Mouse (Mus musculus) inflammation-experienced regulatory T-cells, adult 6 months (primary cell): ENCODE results near the gene Gm42688. TPM values are rescaled to one million over a fixed set of nuclear protein-coding genes. Genes with fewer than 3 reads are reported as not detected.

Experiments
- ATAC-seq: one replicate; pipeline ENCODE4 v1.8.0; 2017
- polyA plus RNA-seq, 3 experiments: library from polyadenylated mRNA; unstranded; fragments of 100-300 nt; shearing (Covaris generic); gene quantifications; one replicate each; pipeline ENCODE4 v1.2.1; 2017

Gene Gm42688
- 1 to 10 TPM in 2 of 3 experiments, under 1 TPM in 1; 0.82 to 1.1 (median 1.1) TPM for polyA plus RNA-seq

DNA sequence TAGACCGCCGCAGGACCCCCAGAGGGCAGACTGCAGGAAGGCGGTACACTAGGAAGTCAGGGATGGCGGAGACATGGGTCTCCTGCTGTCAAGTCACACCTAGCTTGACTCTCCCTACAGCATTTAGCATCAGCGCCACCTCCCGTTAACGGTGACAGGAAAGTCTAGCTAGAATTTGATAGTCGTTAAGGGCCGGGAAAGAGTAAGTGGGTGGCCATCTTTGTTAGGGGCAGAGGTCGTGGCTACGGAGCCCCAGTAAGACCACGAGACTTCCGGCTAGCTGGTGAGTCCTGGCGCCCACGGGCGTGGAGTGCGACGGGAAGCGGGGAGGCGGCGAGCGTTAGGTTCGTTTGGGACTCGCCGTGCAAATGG, at the start of gene Gm42688, which contains the start of gene Ccdc142:
Gene Gm42688, plus strand, starts transcription at position 302 of the 372 bp plus-strand sequence.
Gene Ccdc142, plus strand, starts transcription at position 286 of the 372 bp plus-strand sequence.
- ATAC-seq = peak; percentile 91

DNA sequence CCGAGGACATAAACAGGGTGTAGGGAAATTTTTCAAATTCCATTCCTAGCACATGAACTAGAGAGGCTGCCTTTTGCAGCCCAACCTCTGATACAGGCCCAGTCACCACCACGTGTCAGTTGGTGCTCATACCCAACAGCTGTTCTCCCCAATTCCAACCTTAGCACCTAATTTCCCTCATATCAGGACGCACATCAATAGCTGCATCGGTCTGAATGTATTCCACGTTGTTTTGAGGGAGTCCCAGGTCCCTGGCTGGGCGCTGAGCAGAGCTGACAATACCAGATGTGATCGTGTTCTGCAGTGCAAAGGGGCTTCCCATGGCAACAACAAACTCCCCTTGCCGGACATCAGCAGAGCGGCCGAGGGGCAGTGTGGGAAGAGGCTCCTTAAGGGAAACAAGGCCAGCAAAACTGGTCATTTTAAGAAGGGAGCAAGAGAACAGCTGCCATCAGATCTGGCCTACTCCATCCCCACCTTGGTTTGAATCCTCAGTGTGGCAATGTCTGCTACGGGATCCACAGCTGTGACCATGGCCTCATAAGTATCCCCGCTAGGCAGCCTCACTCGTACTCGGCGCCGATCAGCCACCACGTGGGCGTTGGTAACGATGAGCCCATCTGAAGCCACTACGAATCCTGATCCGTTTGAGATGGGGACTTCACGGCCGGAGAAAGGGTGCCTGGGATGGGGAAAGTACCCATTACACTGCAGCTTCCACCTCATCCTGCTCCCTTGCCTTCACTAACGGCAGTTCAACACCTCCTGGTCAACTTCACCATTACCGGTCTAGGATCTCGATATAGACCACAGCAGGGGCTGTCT, 48.1 kb upstream of the Gm42688 start:
- ATAC-seq = peak; percentile 27

- ATAC-seq = peak; percentile 91
Observed at GRCm38 (mm10) chr6:83054074-83054851, 47.2 kb upstream of the Gm42688 start, which contains the start of gene Aup1. Gene Aup1 (plus strand): TSS chr6:83054521.

DNA sequence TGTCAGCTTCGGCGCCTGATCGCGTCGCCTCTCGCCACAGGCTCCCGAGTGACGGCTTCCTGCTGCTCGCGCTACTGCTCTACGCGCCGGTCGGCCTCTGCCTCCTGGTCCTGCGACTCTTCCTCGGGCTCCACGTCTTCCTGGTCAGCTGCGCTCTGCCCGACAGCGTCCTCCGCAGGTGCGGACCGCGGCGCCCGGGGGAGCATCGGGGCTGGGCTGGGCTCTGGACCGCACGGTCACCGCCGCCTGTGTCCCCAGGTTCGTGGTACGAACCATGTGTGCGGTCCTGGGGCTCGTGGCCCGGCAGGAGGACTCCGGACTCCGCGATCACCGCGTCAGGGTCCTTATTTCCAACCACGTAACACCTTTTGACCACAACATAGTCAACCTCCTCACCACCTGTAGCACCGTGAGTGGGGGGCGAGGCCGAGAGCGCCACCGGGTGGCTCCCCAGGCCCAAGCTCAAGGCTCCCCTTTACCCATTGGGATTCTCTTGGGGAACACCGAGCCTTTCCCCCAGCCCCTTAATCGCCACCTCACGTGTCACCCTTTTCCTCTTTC, 46.5 kb upstream of the Gm42688 start, which contains the start of gene Htra2:
Gene Htra2, minus strand, starts transcription at position 403 of the 561 bp plus-strand sequence.
- peak; percentile 18 for ATAC-seq

DNA sequence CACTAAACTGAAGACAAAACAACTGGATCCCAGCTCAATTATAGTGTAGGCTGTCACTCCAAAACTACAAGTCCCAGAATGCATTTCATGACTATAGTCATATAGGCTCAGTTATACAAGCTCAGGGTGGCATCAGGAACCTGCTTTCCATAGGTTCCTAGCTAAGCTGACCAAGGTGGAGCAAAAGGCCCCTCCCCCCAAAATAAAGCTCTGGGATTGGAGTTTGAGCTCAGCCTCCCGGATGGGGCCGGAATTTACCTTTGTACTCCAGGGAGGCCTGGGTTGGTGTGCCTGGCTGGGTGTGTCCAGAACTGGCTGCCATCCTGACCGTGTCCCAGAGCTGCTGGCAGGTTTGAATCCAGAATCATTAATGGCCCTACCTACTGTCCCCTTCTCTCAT, 43.6 kb upstream of the Gm42688 start, which contains the start of gene Dqx1:
Gene Dqx1, plus strand, starts transcription at position 55 of the 400 bp plus-strand sequence.
- ATAC-seq = no peak

DNA sequence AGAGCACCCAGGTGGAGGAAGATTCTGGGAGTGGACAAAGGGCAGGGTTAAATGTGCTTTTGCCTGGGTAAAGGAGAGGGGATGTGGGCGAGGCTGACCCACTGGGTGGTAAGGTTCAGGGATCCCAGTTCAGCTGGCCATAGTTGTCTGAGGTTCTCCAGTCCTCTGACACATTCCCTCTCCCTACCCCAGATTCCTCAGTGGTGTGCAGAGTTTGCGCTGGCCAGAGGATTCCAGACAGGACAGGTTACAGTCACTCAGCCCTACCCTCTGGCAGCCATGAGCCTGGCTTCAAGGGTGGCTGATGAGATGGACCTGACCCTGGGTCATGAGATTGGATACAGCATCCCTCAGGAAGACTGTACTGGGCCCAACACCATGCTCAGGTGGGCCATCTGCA, 42.7 kb upstream of the Gm42688 start:
- no peak for ATAC-seq

GRCm38 (mm10) chr6:83065995-83066394, 35.4 kb upstream of the Gm42688 start:
- ATAC-seq = peak; percentile 47

GRCm38 (mm10) chr6:83066441-83066840, 35.0 kb upstream of the Gm42688 start:
- ATAC-seq = no peak

DNA sequence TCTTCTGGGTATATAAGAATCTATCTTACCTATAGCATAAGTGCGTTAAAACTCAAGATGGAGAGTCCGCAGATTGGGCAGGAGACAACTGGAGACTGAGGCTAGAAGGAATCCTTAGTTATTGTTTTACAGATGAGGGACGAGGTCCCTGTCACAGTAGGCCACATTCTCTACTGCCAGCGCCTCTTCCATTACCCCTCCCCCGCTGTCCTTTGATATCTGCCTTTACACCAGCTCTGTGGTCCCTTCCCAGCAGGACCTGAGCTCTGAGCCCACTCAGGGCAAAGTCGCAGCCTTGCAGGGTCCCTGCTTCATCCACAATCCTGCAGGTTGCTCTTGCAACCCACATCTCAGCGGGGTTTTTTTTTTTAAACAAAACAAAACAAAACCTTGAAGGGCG, 33.2 kb upstream of the Gm42688 start:
- no peak for ATAC-seq

DNA sequence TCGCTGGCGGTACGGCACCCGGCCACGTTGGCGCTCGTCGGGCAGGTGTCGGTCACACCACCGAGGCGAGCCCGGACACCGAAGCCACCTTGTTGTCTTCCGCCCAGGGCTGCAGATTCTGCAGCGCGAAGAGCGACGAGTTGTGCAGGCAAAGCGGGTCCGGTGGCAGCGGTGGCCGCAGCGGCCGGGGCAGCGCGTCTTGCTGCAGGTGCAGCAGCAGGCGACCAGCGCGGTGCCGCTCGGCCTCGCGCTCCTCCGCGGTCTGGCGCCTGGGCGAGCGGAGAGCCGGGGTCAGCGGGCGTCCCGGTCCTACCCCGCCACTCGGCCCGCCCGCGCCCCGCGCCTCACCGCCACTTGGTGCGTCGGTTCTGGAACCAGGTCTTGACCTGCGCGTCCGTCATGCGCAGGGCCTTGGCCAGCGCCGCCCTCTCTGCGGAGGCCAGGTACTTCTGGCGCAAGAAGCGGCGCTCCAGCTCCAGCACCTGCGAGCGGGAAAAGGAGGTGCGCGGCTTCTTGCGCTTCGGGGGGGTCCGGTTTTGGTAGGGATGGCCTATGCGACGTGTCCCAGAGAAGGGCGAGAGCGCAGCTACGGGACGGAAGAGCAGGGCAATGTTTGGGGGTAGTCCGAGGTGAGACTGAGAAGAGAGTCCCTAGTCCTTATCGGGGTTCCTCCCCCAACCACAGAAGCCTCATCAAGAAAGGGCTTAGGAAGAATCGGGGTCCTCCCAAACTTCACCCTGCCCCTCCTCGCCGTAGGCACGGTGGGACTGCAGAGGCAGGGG, 32.5 kb upstream of the Gm42688 start:
- ATAC-seq = no peak

GRCm38 (mm10) chr6:83069488-83070246, 31.8 kb upstream of the Gm42688 start:
- ATAC-seq = no peak

GRCm38 (mm10) chr6:83070247-83070310, 31.3 kb upstream of the Gm42688 start, which contains the start of gene Tlx2:
Gene Tlx2 (minus strand): TSS chr6:83070293.
- no peak for ATAC-seq

DNA sequence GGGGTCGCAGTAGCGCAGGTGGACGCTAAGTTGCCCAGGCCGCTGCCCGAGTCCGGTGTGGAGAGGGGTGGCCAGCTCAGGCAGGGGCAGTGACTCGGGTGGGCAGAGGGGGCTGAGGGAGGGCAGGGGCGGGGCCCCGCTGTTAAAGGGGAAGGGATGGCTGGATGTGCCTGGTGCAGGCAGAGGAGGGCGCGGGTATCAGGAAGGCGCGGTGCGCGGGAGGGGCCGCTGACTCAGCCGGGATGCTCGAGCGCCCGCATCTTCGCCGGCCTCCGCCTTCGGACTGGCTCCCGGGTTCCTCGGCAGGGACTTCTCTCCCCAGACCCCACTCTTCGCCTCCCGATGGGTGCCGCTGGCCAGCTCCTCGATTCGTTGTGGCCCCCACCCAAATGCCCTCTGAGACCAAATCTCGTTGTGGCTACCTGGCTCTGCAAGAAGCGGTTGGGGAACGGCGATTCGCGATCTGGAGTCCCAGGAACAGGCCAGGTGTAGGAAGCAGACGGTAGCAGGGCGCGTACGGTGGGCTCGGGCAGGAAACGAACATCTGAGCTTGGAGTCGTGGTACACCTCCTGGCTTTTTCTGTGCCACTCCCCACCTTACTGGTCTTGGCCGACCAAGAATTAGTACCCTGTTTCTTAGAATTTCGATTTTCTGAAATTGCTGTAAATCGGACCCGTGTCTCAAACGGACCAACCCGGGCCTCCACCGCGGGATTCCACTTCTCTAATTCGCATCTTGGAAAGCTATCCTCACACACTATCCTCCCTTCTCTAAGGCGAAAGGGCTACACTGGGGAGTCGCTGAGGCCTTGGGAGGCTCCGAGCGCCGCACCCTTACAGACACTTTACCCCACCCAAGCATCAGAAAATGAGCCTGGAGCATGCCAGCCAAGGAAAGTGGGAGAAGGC, 30.9 kb upstream of the Gm42688 start:
- ATAC-seq = no peak

DNA sequence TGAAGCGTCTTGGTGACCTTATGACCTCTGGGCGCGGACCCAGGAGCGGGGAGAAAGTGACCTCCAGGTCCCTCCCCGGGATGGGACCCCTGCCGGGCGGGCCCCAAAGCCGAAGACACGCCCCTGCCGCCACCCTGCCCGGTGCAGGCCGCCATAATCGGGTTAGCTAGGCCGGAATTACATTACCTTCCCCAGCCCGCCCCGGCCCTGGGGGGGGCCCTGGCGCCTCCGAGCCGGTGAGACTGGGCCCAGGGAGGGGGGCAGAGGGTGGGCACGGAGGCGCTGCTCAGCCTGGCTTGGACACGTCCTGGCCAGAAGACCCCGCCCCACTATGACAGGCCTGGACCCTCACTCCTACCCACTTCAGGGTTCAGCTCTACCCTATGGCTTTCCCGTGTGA, 30.2 kb upstream of the Gm42688 start:
- no peak for ATAC-seq

GRCm38 (mm10) chr6:83074979-83075378, 26.4 kb upstream of the Gm42688 start:
- no peak for ATAC-seq

DNA sequence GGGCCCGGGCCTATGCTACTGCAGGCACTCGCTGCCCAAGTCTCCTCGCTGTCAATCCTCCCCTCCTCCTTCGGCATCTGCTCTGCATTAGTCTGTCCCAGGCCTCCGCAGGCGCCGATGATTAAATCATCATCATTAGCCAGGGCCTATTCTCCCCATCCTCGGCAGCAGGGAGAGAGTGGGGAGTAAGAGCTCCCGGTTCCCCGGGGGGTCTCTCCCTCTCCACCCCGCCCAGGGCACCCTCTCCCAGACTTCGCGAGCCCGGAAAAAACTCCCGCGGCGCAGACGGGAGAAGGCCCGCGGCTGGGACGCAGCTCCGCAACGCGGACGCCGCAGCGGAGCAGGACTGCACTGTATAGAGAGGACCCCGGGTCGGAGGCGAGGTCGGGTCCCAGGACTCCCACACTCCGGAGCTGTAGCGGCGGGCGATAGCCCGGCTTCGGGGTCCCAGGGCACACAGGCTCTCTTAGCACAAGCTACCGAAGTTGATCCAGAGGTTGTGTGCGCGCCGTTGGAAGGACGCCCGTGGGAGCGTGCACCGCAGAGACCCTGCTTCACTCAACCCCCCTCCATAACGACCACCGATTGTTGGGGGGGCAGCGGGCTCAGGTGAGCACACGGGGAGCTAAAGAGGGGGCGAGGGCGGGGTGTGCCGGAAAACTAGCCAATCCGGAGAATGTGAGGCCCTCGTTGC, 23.6 kb upstream of the Gm42688 start, which contains the start of gene Pcgf1:
Gene Pcgf1, plus strand, starts transcription at position 240 of the 694 bp plus-strand sequence.
- ATAC-seq = peak; percentile 38

DNA sequence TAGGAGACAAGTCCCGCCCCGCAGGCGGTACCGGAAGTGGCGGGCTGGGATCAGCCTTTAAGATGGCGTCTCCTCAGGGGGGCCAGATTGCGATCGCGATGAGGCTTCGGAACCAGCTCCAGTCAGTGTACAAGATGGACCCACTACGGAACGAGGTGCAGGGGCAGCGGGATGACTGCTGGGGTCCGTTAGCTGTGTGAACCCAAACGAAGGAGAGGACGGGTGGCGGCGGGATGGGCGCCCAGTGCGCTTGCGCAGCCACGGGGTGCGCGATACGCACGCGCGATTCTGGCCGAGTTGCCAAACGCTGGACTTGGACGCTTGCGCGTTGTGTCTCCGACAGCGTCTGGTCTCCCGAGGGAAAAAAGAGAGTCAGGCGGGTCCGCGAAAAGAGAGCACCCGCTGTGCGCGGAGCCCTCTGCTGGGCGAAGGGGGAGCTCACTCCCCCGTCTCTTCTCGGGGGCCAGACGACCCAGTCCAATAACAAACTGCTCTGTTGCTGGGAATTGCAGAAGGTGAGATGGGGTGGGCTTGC, 23.0 kb upstream of the Gm42688 start:
- peak; percentile 90 for ATAC-seq

DNA sequence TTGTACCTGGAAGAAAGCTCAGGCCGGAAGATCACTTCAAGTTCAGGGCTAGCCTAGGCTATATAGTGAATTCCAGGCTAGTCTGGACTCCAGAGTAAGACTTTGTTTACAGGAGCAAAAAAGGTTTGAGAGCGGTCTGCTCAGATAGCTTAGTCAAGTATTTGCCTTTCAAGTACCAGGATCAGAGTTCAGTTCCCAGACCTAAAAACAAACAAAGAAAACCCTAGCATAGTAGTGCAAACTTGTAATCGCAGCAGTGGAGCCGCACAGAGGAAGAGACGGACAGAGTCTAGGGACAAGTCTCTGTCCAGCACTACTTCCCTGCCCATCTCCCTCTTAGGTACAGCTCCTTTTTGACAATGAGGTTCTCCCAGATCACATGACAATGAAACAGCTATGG, 21.2 kb upstream of the Gm42688 start:
- ATAC-seq = no peak

DNA sequence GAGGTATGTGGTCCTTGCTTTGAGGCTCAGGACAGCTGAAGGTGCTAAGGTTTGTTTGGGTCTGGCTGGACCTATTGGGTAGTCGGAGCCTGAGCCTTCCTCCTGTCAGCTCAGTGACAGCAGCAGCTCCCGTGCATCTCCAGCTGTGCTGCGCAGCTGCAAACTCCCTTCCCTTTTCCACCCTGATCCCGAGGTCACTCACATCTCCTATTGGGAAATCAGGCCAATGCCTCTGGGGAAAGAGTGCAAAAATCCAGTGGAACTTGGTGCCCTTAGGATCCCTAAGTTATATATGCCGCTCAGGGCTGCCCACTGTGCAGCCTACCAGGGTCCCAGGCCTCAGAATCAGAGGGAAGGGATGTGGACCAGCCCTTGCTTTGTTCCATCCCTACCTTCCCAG, 17.9 kb upstream of the Gm42688 start:
- no peak for ATAC-seq

DNA sequence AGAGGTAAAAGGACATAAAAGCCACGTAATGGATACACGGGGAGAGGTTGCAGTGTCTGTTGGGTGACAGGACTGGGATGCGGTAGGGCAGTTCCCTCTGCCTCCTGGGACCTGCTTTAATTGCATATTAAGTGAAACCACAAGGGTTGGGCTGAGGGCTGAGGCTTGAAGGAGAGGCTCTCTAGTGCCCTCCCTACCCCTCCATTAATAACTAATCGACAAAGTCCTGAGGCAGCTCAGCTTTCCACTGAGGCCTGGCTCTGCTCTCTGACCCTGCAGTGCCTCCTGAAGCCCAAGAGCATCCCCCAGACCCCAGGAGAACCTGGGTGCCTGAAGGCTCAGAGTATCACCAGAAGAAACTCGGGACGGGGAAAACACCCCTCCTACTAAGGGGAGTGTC, 16.9 kb upstream of the Gm42688 start:
- ATAC-seq = no peak
